Mouse (Mus musculus): Measurements from ENCODE around the gene Tnfrsf1b.

Tnfrsf1b gene

GRCm38 (mm10) chr4:145256144-145256543 is 9.5 kb upstream of the Tnfrsf1b start:
- DNase-seq, result no peak

GRCm38 (mm10) chr4:145254418-145254817 is 7.7 kb upstream of the Tnfrsf1b start:
- peak; percentile 72 to 78 for DNase-seq

- no peak for DNase-seq
Observed at GRCm38 (mm10) chr4:145252611-145253010, 5.9 kb upstream of the Tnfrsf1b start.

GRCm38 (mm10) chr4:145251546-145251945 is 4.9 kb upstream of the Tnfrsf1b start:
- no peak for DNase-seq

- no peak for DNase-seq
Observed at GRCm38 (mm10) chr4:145250002-145250401, 3.3 kb upstream of the Tnfrsf1b start.

- DNase-seq, result no peak
Observed at GRCm38 (mm10) chr4:145247556-145247955, 886 bp upstream of the Tnfrsf1b start.

- no peak for DNase-seq
Observed at GRCm38 (mm10) chr4:145245581-145245980, 1.1 kb downstream of the Tnfrsf1b start.

- no peak for DNase-seq
Observed at GRCm38 (mm10) chr4:145244676-145245075, 2.0 kb downstream of the Tnfrsf1b start.

GRCm38 (mm10) chr4:145242719-145243350 is 3.8 kb downstream of the Tnfrsf1b start:
- DNase-seq, result no peak

- peak; percentile 75 to 80 for DNase-seq
Observed at GRCm38 (mm10) chr4:145240723-145241231, 5.9 kb downstream of the Tnfrsf1b start.

- DNase-seq, result peak; percentile 67 to 70
Observed at GRCm38 (mm10) chr4:145239049-145239830, 7.4 kb downstream of the Tnfrsf1b start.

GRCm38 (mm10) chr4:145236027-145236426 is 10.6 kb downstream of the Tnfrsf1b start:
- no peak for DNase-seq

GRCm38 (mm10) chr4:145233487-145234228 is 13.0 kb downstream of the Tnfrsf1b start:
- DNase-seq, result peak; percentile 43 to 53

GRCm38 (mm10) chr4:145231732-145232131 is 14.9 kb downstream of the Tnfrsf1b start:
- no peak for DNase-seq

GRCm38 (mm10) chr4:145230647-145231046 is 16.0 kb downstream of the Tnfrsf1b start:
- no peak for DNase-seq

GRCm38 (mm10) chr4:145229524-145230163 is 17.0 kb downstream of the Tnfrsf1b start:
- peak; percentile 79 to 84 for DNase-seq

GRCm38 (mm10) chr4:145229051-145229450 is 17.6 kb downstream of the Tnfrsf1b start:
- no peak for DNase-seq

GRCm38 (mm10) chr4:145224613-145225012 is 22.1 kb downstream of the Tnfrsf1b start:
- no peak for DNase-seq

- DNase-seq, result no peak
Observed at GRCm38 (mm10) chr4:145222064-145222463, 24.6 kb downstream of the Tnfrsf1b start.

GRCm38 (mm10) chr4:145221379-145221778 is 25.3 kb downstream of the Tnfrsf1b start:
- DNase-seq, result no peak

GRCm38 (mm10) chr4:145220001-145220400 is 26.7 kb downstream of the Tnfrsf1b start:
- no peak for DNase-seq

GRCm38 (mm10) chr4:145219240-145219985 is 27.3 kb downstream of the Tnfrsf1b start:
- DNase-seq, result peak; percentile 59 to 68
